Mouse (Mus musculus) R1 (cell line): Measurements from ENCODE around the gene Vkorc1l1.

Source experiments
- DNase-seq: peaks from one replicate; pipeline ENCODE4 v3.0.0-alpha.2; 2018; ENCODE audit warnings: low read depth, low spot score

Vkorc1l1 gene

DNA sequence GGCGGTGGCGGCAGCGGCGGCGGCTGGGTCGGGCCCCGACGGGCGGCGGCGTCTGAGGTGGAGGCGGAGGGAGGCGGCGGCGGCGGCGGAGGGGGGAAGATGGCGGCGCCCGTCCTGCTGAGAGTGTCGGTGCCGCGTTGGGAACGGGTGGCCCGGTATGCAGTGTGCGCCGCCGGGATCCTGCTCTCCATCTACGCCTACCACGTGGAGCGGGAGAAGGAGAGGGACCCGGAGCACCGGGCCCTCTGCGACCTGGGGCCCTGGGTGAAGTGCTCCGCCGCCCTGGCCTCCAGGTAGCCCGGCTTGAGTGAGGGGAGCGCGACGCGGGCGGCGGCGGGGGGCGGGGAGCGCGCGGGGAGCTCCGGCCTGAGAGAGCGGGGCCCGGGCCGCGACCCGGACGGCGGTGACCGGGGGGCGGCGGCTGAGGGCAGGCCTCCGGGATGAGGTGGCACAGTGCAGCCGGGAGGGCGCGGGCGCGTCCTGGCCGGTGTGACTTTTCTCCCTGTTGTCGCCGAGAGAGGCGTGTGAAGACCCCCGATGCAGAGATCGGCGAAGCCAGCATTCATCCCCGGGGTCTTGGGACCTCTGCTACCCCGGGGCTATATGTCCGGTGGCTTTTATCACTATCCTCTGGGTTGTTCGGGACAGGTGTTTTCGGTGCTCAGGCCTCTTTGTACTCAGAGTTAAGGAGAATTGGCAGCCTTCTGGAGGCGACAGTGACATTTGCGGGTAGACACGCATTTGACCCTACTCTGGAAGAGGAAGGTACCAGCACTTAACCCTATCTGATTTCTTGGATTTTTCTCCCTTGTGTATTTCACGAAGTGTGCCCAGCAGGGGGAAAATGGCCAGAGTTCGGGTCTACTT is 536 bp downstream of the Vkorc1l1 start:
- DNase-seq, result peak; percentile 53

DNA sequence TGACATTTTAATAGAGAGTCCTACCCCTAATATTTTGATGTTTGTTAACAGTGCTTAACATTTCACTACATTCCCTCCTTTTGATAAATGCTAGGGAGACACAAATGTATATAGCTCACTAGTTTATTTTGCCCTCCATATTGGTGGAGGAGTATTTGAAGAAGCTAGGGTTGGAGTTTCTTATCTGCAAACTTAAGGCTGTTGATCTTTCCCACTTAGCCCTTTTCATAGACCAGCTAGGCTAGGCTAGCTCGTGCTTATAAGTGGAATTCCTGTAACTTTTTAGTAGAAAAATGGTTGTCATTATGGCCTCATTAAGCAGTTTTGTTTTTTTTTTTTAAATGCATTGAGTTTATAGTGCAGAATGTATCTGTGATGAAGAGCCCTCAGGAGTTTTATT is 1.6 kb downstream of the Vkorc1l1 start:
- DNase-seq, result no peak

- no peak for DNase-seq
These were observed 5.8 kb downstream of the Vkorc1l1 start for GRCm38 (mm10) chr5:129947528-129948033.

DNA sequence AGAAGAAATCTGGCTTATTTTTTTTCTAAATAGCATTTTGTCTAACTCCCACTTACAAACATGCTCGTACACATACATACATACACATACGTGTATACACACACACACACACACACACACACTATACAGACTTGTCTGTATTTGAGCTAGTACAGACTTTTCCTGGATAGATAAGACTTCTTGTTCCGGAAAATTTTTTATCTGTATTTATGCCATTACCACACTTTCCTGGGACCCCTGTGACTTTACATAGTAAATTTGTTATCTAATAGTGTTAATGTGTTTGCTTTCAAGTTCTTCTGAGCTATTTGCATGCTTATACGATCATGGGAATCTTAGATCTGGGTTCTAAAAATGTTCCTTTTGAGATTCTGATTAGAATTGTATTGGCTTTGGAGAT is 10.4 kb downstream of the Vkorc1l1 start:
- no peak for DNase-seq

DNA sequence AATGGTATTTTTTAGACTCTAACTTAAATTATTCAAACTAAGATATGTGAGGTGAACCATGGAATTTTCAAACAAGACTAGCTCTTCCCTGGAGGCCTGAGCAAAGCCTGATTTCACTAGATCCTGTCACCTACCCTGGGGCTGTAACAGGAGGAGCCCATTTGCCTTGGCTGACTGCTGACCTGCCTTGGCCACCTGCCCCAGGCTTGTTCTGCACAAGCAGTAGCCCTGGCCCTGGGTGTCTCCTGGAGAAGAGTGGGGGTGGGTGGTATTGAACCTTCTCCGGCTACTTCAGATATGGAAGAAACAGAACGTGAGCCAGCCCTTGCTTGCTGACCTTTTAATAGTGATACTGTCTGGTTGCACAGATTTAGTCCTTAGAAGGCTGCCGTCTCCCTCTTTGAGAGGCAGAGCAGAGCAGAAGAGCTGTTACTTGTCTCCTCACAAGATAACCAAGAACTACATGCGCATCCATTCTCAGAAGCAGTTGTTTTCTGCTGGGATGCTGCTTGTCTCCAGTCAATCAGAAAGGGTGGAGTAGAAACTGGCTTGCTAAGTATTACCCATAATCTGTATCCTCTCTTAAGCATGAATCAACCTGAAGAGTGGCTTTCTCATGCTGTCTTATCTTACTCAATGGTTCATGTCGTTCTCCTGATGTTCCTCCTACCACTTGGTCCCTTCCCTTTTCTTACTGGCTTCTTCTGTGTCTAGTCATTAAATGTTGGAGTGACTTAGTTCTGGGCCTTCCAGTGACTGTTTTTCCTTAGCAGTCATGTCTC is 12.9 kb downstream of the Vkorc1l1 start:
- no peak for DNase-seq

DNA sequence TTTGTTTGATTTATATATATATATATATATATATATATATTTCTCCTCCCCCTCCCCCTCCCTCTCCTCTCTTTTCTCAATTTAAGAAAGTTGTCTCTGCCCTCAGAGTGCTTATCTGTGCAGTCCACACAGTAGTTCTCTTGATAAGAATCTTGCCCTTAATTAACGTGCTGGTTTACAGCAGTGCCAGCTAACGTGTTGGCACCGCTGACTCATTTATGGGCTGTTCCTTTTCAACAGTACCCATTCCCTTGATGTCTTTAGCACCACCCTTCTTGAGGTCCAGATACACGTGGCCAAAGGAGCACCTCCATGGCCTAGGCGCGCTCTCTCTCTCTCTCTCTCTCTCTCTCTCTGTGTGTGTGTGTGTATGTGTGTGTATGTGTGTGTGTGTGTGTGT is 14.0 kb downstream of the Vkorc1l1 start:
- no peak for DNase-seq

DNA sequence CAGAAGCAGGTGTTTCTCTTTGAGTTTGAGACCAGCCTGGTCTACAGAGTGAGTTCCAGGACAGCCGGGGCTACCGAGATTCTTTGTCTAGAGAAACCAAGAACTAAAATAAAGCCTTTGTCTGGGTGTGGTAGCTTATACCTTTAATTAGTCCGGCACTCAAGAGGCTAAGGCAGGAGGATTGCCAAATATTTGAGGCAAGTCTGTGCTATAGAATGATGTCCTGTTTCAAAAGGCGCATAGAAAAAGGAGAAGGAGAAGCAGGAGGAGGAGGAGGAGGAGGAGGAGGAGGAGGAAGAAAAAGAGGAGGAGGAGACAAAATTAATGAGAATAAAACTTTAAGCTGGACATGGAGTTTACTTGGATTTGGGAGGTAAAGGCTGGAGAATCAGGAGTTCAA is 21.5 kb downstream of the Vkorc1l1 start:
- DNase-seq, result no peak

- peak; percentile 43 for DNase-seq
These were observed 24.7 kb downstream of the Vkorc1l1 start for GRCm38 (mm10) chr5:129966448-129966847.

DNA sequence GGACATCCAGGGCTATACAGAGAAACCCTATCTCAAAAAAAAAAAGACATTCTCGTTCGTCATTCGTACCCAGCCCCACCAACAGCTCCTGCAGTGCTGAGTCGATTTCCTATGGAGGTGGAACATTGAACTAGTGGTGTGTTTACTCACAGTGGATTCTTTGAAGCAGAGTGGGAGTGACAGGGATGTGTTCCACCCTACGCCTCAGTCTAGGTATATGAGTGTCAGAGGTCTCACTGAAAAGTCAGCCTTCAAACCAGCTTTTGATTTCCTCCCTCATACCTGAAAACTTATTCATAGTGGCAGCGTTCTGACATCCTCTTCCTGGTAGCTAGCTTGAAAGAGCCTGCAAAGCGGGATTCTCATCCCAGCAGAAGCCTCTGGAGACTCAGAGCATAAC is 26.6 kb downstream of the Vkorc1l1 start:
- DNase-seq, result no peak

DNA sequence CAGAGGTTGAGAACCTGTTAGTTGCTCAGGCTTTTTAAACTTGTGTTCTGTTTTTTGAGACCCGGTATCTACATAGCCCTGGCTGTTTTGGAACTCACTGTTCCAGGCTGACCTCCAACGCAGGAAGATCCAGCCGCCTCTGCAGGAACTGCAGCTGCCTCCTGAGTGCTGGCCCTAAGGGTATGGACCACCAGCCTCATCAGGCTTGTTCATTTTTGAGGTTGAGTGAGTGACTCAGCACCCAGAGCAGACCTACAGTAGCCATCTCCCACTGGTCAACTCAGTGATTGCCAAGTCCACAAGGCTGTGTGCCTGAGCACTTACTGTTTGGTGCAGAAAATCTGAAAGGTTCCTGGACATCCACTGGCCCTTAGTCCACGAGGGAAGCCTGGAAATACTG is 29.7 kb downstream of the Vkorc1l1 start:
- no peak for DNase-seq

- no peak for DNase-seq
These were observed 32.6 kb downstream of the Vkorc1l1 start for GRCm38 (mm10) chr5:129974354-129974753.

- no peak for DNase-seq
These were observed 33.1 kb downstream of the Vkorc1l1 start for GRCm38 (mm10) chr5:129974866-129975311.

DNA sequence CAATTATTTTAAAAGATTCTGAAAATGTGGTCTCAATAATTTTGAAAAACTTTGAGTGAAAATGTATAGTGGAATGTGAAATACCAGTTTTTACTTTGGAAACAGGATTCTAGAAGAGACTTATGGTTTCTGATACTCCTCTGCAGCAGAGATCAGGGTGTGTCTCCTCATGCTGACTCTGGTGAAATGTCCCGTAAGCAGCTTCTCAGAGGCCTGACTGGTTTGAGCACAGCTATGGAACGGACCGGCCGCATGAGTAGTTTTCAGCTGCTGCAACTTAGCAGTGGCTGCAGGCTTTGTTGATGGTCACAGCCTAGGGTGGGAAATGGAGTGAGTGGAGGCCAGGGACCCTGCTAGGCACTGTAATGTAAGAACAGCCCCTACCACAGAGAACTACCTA is 36.0 kb downstream of the Vkorc1l1 start:
- no peak for DNase-seq

- no peak for DNase-seq
These were observed 36.8 kb downstream of the Vkorc1l1 start for GRCm38 (mm10) chr5:129978608-129979007.

- no peak for DNase-seq
These were observed 38.4 kb downstream of the Vkorc1l1 start for GRCm38 (mm10) chr5:129980216-129980615.

DNA sequence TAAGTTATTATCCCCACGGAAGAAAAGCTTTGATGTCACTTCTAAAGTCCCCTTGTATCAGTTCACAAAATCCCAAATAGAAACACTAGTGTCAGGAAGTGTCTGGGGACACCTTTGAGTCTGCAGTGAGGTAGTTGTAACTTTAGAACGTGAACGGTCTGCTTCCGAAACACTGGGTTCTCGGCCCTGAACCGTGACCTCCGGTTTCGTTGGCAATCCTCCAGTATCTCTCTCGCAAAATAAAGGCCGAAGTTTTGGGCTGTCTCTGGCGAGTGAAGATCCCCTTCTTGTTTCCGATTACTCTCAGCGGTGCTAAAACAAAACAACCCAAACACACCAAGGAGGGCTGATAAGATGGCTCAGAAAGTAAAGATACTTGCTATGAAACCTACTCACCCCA is 47.6 kb downstream of the Vkorc1l1 start:
- no peak for DNase-seq

- no peak for DNase-seq
These were observed 50.1 kb downstream of the Vkorc1l1 start for GRCm38 (mm10) chr5:129991898-129992297.

DNA sequence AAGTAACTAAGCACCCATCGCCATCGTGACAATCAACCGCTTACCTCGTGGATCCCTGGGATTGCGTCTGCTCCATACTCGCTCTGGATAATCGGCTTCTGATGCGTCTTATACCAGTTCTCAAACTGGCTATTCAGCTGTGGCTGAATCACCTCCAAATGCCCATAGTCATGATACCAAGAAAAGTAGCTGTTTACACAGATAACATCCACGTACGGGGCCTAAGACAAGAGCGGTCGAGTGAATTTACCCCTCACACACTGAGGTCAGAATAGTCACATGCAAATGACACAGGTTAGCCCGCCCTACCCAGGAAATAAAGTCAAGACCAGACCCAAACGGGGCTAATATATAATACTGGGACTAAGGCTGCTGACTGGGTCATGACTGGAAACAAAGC is 51.6 kb downstream of the Vkorc1l1 start:
- no peak for DNase-seq

GRCm38 (mm10) chr5:129994989-129995388 is 53.2 kb downstream of the Vkorc1l1 start:
- no peak for DNase-seq

DNA sequence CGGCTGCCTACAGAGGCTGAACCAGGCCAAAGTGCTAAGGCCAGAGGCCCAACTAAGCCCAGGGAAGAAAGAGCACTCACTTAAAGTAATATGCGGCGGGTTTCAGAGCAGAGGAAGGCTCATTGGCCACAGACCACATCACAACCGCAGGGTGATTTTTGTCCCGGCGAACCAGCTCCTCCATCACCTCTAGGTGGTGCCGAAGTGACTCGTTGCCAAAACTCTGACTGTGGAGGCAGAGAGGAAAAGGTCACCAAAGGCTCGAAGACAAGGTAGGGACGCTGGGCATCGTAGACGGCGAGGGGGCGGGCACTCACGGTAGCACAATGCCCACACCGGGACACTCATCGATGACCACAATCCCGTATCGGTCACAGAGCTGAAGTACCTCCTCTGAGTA is 55.9 kb downstream of the Vkorc1l1 start:
- no peak for DNase-seq

DNA sequence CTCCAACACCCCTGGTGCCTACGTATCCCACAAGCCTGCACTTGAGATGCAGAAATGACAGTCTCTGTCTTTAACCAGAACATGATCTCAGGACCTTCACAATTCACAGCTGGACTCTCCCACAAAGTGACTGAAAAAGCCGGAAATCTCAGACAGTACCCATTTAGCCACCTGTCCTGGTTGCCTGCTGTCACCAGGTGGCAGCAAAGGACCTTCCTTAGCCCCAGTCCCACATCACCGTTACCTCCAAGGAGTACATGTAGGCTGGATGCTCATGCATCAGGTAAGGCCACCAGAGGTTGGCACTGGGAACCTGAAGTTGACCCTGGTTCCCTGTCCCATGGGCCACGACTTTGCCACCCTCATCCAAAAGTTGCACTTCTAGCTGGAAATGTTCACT is 57.3 kb downstream of the Vkorc1l1 start:
- DNase-seq, result peak; percentile 74

- no peak for DNase-seq
These were observed 59.0 kb downstream of the Vkorc1l1 start for GRCm38 (mm10) chr5:130000735-130001134.
